Mouse (Mus musculus): Measurements from ENCODE around the gene Nfam1.

GRCm38 (mm10) chr15:83046730-83047129 is 13.6 kb upstream of the Nfam1 start:
- no peak for TF ChIP-seq POLR2A (IDR thresholded peaks at IDR 0.05; ENCODE audit: borderline replicate concordance, extremely low read depth, low read depth, low read length)
- no peak for TF ChIP-seq CTCF (IDR thresholded peaks at IDR 0.05; ENCODE audit: insufficient read depth, low read length)
